In genomic region chr1:82364047-82364446, GRCm38 (mm10) we compare ENCODE assay signal across 22 mouse cellular contexts. TPM values are rescaled to one million over a fixed set of nuclear protein-coding genes. Genes with fewer than 3 reads are reported as not detected.
DNase-seq lines count a peak whose midpoint lies in the region; ATAC-seq and TF ChIP-seq lines count a peak whose summit lies in the region.
"Had no signal": no experiment of that assay in that cellular context is flagged by ENCODE, and none has a peak within 500 bp of the region (broad histone marks: within the 10 kb centered on the region; RNA-seq: fewer than 3 reads in every experiment).

No protein-coding gene starts in this region.

- H3K4me1 ChIP-seq in heart, embryonic 12.5 days (replicated peaks), result peaks cover 27% of the 10 kb centered on the region
- H3K4me1 ChIP-seq in heart, adult 2 months (ENCODE audit: control insufficient read depth, insufficient read depth, low read length), result no peaks in the 10 kb centered on the region
- no peaks in the 10 kb centered on the region for H3K4me1 ChIP-seq in hindbrain, postnatal 0 days (ENCODE audit: insufficient read depth, low read length)
- H3K4me1 ChIP-seq in hindbrain, embryonic 14.5 days (replicated peaks; ENCODE audit: control insufficient read depth, insufficient read depth, low read length), result peaks cover 12% of the 10 kb centered on the region
- peaks cover 3% of the 10 kb centered on the region; the same call in 1 of the 2 replicates for H3K4me1 ChIP-seq in neural tube, embryonic 14.5 days (ENCODE audit: control insufficient read depth, insufficient read depth, low read length)

- H3K36me3 ChIP-seq in heart, embryonic 12.5 days, result no peaks in the 10 kb centered on the region
- no peaks in the 10 kb centered on the region for H3K36me3 ChIP-seq in heart, adult 2 months (ENCODE audit: control insufficient read depth, insufficient read depth, low read length)
- no peaks in the 10 kb centered on the region for H3K36me3 ChIP-seq in hindbrain, postnatal 0 days (ENCODE audit: insufficient read depth, low read length)
- no peaks in the 10 kb centered on the region; the same call in 1 of the 2 replicates for H3K36me3 ChIP-seq in hindbrain, embryonic 14.5 days (replicated peaks; ENCODE audit: control insufficient read depth, insufficient read depth)
- no peaks in the 10 kb centered on the region for H3K36me3 ChIP-seq in neural tube, embryonic 14.5 days (ENCODE audit: control insufficient read depth, insufficient read depth, low read length)
- H3K36me3 ChIP-seq: embryonic facial prominence, embryonic 12.5 days; forebrain, embryonic 15.5 days; hindbrain, embryonic 12.5 days; stomach, embryonic 15.5 days had no signal

- H3K79me2 ChIP-seq in heart, adult 2 months (replicated peaks; ENCODE audit: control insufficient read depth, insufficient read depth, low read length), result no peaks in the 10 kb centered on the region

- TF ChIP-seq CTCF in heart, adult 2 months (IDR thresholded peaks at IDR 0.05), result no peak
- no peak for TF ChIP-seq CTCF in hindbrain, postnatal 0 days (IDR thresholded peaks at IDR 0.05; ENCODE audit: low read depth)

- DNase-seq in heart, adult 2 months, result no peak
- DNase-seq in hindbrain, postnatal 0 days (ENCODE audit: low spot score), result peak; percentile 8
- no peak for DNase-seq in hindbrain, embryonic 14.5 days (ENCODE audit: low spot score)
- DNase-seq in neural tube, embryonic 10.5 days (ENCODE audit: extremely low spot score, low spot score), result no peak
- no peak for DNase-seq in testis, postnatal 10 days (ENCODE audit: low spot score)
- DNase-seq: adrenal gland, postnatal 10 days; cerebellum, adult 2 months; cerebellum, postnatal 25 days; heart, postnatal 10 days; kidney, adult 2 months; layer of hippocampus, adult 9-11 months; lung, embryonic 14.5 days; thymus, adult 18-20 months; thymus, postnatal 4 days had no signal

- H3K4me3 ChIP-seq in heart, embryonic 12.5 days, result no peak overlapping the region
- H3K4me3 ChIP-seq in heart, adult 2 months, result no peak overlapping the region
- no peak overlapping the region for H3K4me3 ChIP-seq in hindbrain, postnatal 0 days (ENCODE audit: low read length)
- no peak overlapping the region for H3K4me3 ChIP-seq in hindbrain, embryonic 14.5 days (replicated peaks; ENCODE audit: low read length)
- no peak overlapping the region for H3K4me3 ChIP-seq in neural tube, embryonic 14.5 days (ENCODE audit: low read depth, low read length)
- H3K4me3 ChIP-seq: embryonic facial prominence, embryonic 12.5 days; erythroblast, embryonic 14.5 days; forebrain, embryonic 15.5 days; hindbrain, embryonic 12.5 days; stomach, embryonic 15.5 days had no signal

- no peak overlapping the region for H3K27ac ChIP-seq in heart, embryonic 12.5 days (ENCODE audit: poor library complexity, severe bottlenecking)
- H3K27ac ChIP-seq in heart, adult 2 months, result no peak overlapping the region
- H3K27ac ChIP-seq in hindbrain, postnatal 0 days, result no peak overlapping the region
- no peak overlapping the region for H3K27ac ChIP-seq in hindbrain, embryonic 14.5 days
- H3K27ac ChIP-seq in neural tube, embryonic 14.5 days (ENCODE audit: low read depth, low read length), result no peak overlapping the region
- H3K27ac ChIP-seq: embryonic facial prominence, embryonic 12.5 days; forebrain, embryonic 15.5 days; hindbrain, embryonic 12.5 days; kidney, postnatal 0 days; stomach, embryonic 15.5 days had no signal

- peaks cover 58% of the 10 kb centered on the region for H3K27me3 ChIP-seq in heart, embryonic 12.5 days (replicated peaks)
- H3K27me3 ChIP-seq in heart, adult 2 months (ENCODE audit: control insufficient read depth, insufficient read depth, low read length), result no peaks in the 10 kb centered on the region
- no peaks in the 10 kb centered on the region for H3K27me3 ChIP-seq in hindbrain, postnatal 0 days (ENCODE audit: insufficient read depth, low read length)
- no peaks in the 10 kb centered on the region for H3K27me3 ChIP-seq in hindbrain, embryonic 14.5 days (ENCODE audit: control insufficient read depth, insufficient read depth, low read length)
- no peaks in the 10 kb centered on the region for H3K27me3 ChIP-seq in neural tube, embryonic 14.5 days (ENCODE audit: control insufficient read depth, insufficient read depth, low read length)
- H3K27me3 ChIP-seq: embryonic facial prominence, embryonic 12.5 days; forebrain, embryonic 15.5 days; hindbrain, embryonic 12.5 days; stomach, embryonic 15.5 days had no signal

- ATAC-seq in heart, embryonic 12.5 days (ENCODE audit: insufficient number of reproducible peaks, low FRiP score), result no peak
- peak; percentile 58; the same call in 1 of the 2 replicates for ATAC-seq in hindbrain, postnatal 0 days
- ATAC-seq in hindbrain, embryonic 14.5 days (ENCODE audit: low FRiP score), result no peak
- peak; percentile 33; the same call in 1 of the 2 replicates for ATAC-seq in neural tube, embryonic 14.5 days (ENCODE audit: low read depth)
- ATAC-seq: forebrain, embryonic 15.5 days had no signal

- WGBS in heart, embryonic 12.5 days, result 58% methylated on average over 7 of the region's 7 CpGs
- WGBS in heart, adult 2 months, result 64% methylated on average over 7 of the region's 7 CpGs
- 53% methylated on average over 7 of the region's 7 CpGs for WGBS in hindbrain, postnatal 0 days
- WGBS in hindbrain, embryonic 14.5 days, result 69% methylated on average over 7 of the region's 7 CpGs
- WGBS in neural tube, embryonic 14.5 days, result 52% methylated on average over 7 of the region's 7 CpGs

- no peak overlapping the region for H3K9ac ChIP-seq in heart, embryonic 12.5 days
- no peak overlapping the region for H3K9ac ChIP-seq in heart, adult 2 months (ENCODE audit: low read depth, low read length)
- H3K9ac ChIP-seq in hindbrain, postnatal 0 days (replicated peaks; ENCODE audit: low read length), result no peak overlapping the region
- no peak overlapping the region for H3K9ac ChIP-seq in hindbrain, embryonic 14.5 days
- H3K9ac ChIP-seq in neural tube, embryonic 14.5 days (replicated peaks; ENCODE audit: low read depth, low read length), result no peak overlapping the region
- H3K9ac ChIP-seq: embryonic facial prominence, embryonic 12.5 days; forebrain, embryonic 15.5 days; hindbrain, embryonic 12.5 days; lung, embryonic 14.5 days; stomach, embryonic 15.5 days had no signal

- peak overlapping the region; percentile 30 for H3K4me2 ChIP-seq in heart, embryonic 12.5 days
- H3K4me2 ChIP-seq in hindbrain, postnatal 0 days (ENCODE audit: low read depth, low read length), result no peak overlapping the region
- no peak overlapping the region for H3K4me2 ChIP-seq in hindbrain, embryonic 14.5 days (replicated peaks)
- H3K4me2 ChIP-seq in neural tube, embryonic 14.5 days (ENCODE audit: low read depth, low read length), result no peak overlapping the region
- H3K4me2 ChIP-seq: embryonic facial prominence, embryonic 12.5 days; forebrain, embryonic 15.5 days; hindbrain, embryonic 12.5 days; lung, embryonic 14.5 days; stomach, embryonic 15.5 days had no signal

- TF ChIP-seq EP300 in heart, adult 2 months (IDR thresholded peaks at IDR 0.05; ENCODE audit: insufficient read depth, low read depth, low read length), result no peak

- 0 out of 2 replicates have a peak, but pooled peaks cover 4% of the 10 kb centered on the region for H3K9me3 ChIP-seq in heart, embryonic 12.5 days (replicated peaks)
- H3K9me3 ChIP-seq in hindbrain, postnatal 0 days (ENCODE audit: low read length), result no peaks in the 10 kb centered on the region
- H3K9me3 ChIP-seq in hindbrain, embryonic 14.5 days (ENCODE audit: control insufficient read depth, low read length), result no peaks in the 10 kb centered on the region
- no peaks in the 10 kb centered on the region for H3K9me3 ChIP-seq in neural tube, embryonic 14.5 days (ENCODE audit: control insufficient read depth, low read length)
- H3K9me3 ChIP-seq: embryonic facial prominence, embryonic 12.5 days; forebrain, embryonic 15.5 days; hindbrain, embryonic 12.5 days; stomach, embryonic 15.5 days had no signal

- intact Hi-C loops in heart, adult 2 months (cut with DNase I), result no loop called here

- no peak for TF ChIP-seq POLR2A in heart, adult 2 months (IDR thresholded peaks at IDR 0.05; ENCODE audit: insufficient read depth, low read depth, low read length)

RNA-seq across cellular contexts. Expression of gene Rhbdd1, which starts 47.8 kb away (rescaled TPM):
- polyA plus RNA-seq in heart, embryonic 12.5 days (2016; fragmentation: Nextera tagmentation; extraction: Ambion mirVana), result 11.5 and 11.9 TPM in 2 replicates
- total RNA-seq in heart, adult 2 months (2021), result 10 to 100 TPM; 11.2 to 11.3 TPM
- polyA plus RNA-seq in heart, adult 2 months (2012; rRNA removed), result 10.7 and 14.0 TPM in 2 replicates
- 3.8 and 5.1 TPM in 2 replicates for total RNA-seq in hindbrain, postnatal 0 days (2014; rRNA removed)
- polyA plus RNA-seq in hindbrain, postnatal 0 days (2015; fragmentation: Nextera tagmentation; extraction: Ambion mirVana), result 2.7 and 3.2 TPM in 2 replicates
- 2.6 and 3.1 TPM in 2 replicates for polyA plus RNA-seq in hindbrain, embryonic 14.5 days (2014; fragmentation: Nextera tagmentation; extraction: Ambion mirVana)
- 2.7 and 3.2 TPM in 2 replicates for polyA plus RNA-seq in neural tube, embryonic 14.5 days (2014; fragmentation: Nextera tagmentation; extraction: Ambion mirVana)

Comparison
In these comparisons a context has a peak if more than half of its experiments do, and no peak if none do; other contexts are left out.
1. ATAC-seq: peak in hindbrain, postnatal 0 days (single experiment) and neural tube, embryonic 14.5 days (single experiment); none in heart, embryonic 12.5 days (single experiment) and hindbrain, embryonic 14.5 days (single experiment).